Mouse (Mus musculus) forebrain, embryonic 12.5 days (tissue): ENCODE data around the gene Ankmy1. TPM values are rescaled to one million over a fixed set of nuclear protein-coding genes. Genes with fewer than 3 reads are reported as not detected.

Source experiments
- ATAC-seq: fragments of 200-750 bp; cut with Nextera tagmentation; 2 replicates; pipeline ENCODE4 v1.8.0; 2017; ENCODE audit warnings: moderate TSS enrichment; ENCODE audit not compliant: low FRiP score
- H3K27ac ChIP-seq: fragments of 300-500 bp; sonication (generic); 2 replicates; pipeline ENCODE4 v1.5.1; 2016; ENCODE audit warnings: mild to moderate bottlenecking
- H3K27me3 ChIP-seq: fragments of 300-500 bp; sonication (generic); 2 replicates; pipeline ENCODE4 v1.6.1; 2016; ENCODE audit warnings: mild to moderate bottlenecking
- H3K36me3 ChIP-seq: fragments of 300-500 bp; sonication (generic); replicated peaks from 2 replicates; pipeline ENCODE4 v1.6.1; 2016; ENCODE audit warnings: mild to moderate bottlenecking
- H3K4me1 ChIP-seq: fragments of 300-500 bp; sonication (generic); 2 replicates; pipeline ENCODE4 v1.6.1; 2016
- H3K4me2 ChIP-seq: fragments of 300-500 bp; sonication (generic); 2 replicates; pipeline ENCODE4 v1.6.1; 2016; ENCODE audit warnings: mild to moderate bottlenecking, moderate library complexity
- H3K4me3 ChIP-seq: fragments of 300-500 bp; sonication (generic); replicated peaks from 2 replicates; pipeline ENCODE4 v1.5.1; 2016; ENCODE audit warnings: mild to moderate bottlenecking
- H3K9ac ChIP-seq: fragments of 300-500 bp; sonication (generic); 2 replicates; pipeline ENCODE4 v1.6.1; 2016; ENCODE audit warnings: mild to moderate bottlenecking
- H3K9me3 ChIP-seq: fragments of 300-500 bp; sonication (generic); 2 replicates; pipeline ENCODE4 v1.6.1; 2016
- WGBS: fragments of 180-500 bp; shearing (Covaris S2); methylation state at CpG from one replicate; pipeline ENCODE4 v1.1.7; 2016; 5-methylcytosine and 5-hydroxymethylcytosine counted together
- polyA plus RNA-seq: library from polyadenylated mRNA; unstranded; fragments of >200 nt; fragmentation: Nextera tagmentation; extraction: Ambion mirVana; gene quantifications from 2 replicates; pipeline ENCODE4 v1.2.1, GENCODE M21; 2016

Ankmy1 gene
- polyA plus RNA-seq, 1 experiment from 2014 or later: 1.1 TPM

- no peaks in the 10 kb centered on the region for H3K9me3 ChIP-seq
- no peaks in the 10 kb centered on the region for H3K27me3 ChIP-seq
- ATAC-seq: no peak
- WGBS: 86% methylated on average over 2 of the region's 2 CpGs
- H3K4me3 ChIP-seq: no peak overlapping the region
- H3K9ac ChIP-seq: no peak overlapping the region
- H3K27ac ChIP-seq: no peak overlapping the region
- H3K4me2 ChIP-seq: no peak overlapping the region
- peaks cover 38% of the 10 kb centered on the region for H3K4me1 ChIP-seq
- H3K36me3 ChIP-seq: peaks cover 76% of the 10 kb centered on the region
Observed at GRCm38 (mm10) chr1:92852450-92852849, 50.3 kb downstream of the Ankmy1 start.

- H3K9me3 ChIP-seq: no peaks in the 10 kb centered on the region
- peak overlapping the region; percentile 59 for H3K4me2 ChIP-seq
- H3K27me3 ChIP-seq: no peaks in the 10 kb centered on the region
- WGBS: 53% methylated on average over 13 of the region's 13 CpGs
- peak overlapping the region; percentile 38; the same call in 1 of the 2 replicates for H3K27ac ChIP-seq
- peak overlapping the region; percentile 40 for H3K4me3 ChIP-seq
- 0 out of 2 replicates have a peak overlapping the region, but pooled peaks have one; percentile 12 for H3K9ac ChIP-seq
- peaks cover 60% of the 10 kb centered on the region for H3K36me3 ChIP-seq
- peaks cover 61% of the 10 kb centered on the region for H3K4me1 ChIP-seq
- ATAC-seq: no peak
Observed at GRCm38 (mm10) chr1:92849938-92850574, 52.6 kb downstream of the Ankmy1 start.

DNA sequence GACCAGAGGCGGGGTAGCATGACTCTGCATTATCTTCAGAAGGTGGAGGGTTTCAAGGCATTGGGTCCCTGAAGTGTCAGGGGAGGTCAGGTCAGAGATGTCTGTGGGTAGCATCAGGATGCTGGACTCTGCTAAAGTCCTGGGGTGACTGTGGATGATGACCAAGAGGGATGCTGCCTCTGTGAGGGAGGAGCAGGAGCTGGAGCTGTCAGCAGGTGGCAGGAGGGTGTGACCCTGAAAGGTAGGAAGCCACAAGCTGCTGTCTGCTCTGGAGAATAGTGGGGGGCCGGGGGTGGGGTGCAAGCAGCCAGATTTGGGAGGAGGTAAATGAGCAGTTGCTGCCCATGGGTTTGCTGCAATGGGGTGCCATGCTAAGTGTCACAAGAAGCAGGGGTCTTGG lies 53.2 kb downstream of the Ankmy1 start:
- Histone ChIP-seq H3K9me3 (no peaks in the 10 kb centered on the region), H3K27me3 (no peaks in the 10 kb centered on the region), H3K36me3 (peaks cover 59% of the 10 kb centered on the region), H3K9ac (peak overlapping the region; percentile 53; the same call in 1 of the 2 replicates), H3K4me3 (peak overlapping the region; percentile 40), H3K27ac (peak overlapping the region; percentile 83), H3K4me2 (peak overlapping the region; percentile 59), H3K4me1 (peaks cover 65% of the 10 kb centered on the region)
- 69% methylated on average over 2 of the region's 2 CpGs for WGBS
- no peak for ATAC-seq

- H3K9ac ChIP-seq: peak overlapping the region; percentile 53
- H3K9me3 ChIP-seq: no peaks in the 10 kb centered on the region
- peaks cover 77% of the 10 kb centered on the region for H3K4me1 ChIP-seq
- peaks cover 58% of the 10 kb centered on the region for H3K36me3 ChIP-seq
- peak overlapping the region; percentile 40 for H3K4me3 ChIP-seq
- H3K4me2 ChIP-seq: peak overlapping the region; percentile 59
- 5% methylated on average over 41 of the region's 41 CpGs for WGBS
- no peaks in the 10 kb centered on the region for H3K27me3 ChIP-seq
- peak; percentile 84 for ATAC-seq
- H3K27ac ChIP-seq: peak overlapping the region; percentile 83
Observed at GRCm38 (mm10) chr1:92847873-92848839, 54.5 kb downstream of the Ankmy1 start.

GRCm38 (mm10) chr1:92845889-92846288 lies 56.8 kb downstream of the Ankmy1 start:
- Histone ChIP-seq H3K27ac (no peak overlapping the region), H3K4me3 (no peak overlapping the region), H3K9me3 (no peaks in the 10 kb centered on the region), H3K9ac (0 out of 2 replicates have a peak overlapping the region, but pooled peaks have one; percentile 7), H3K36me3 (peaks cover 46% of the 10 kb centered on the region), H3K27me3 (no peaks in the 10 kb centered on the region), H3K4me1 (peaks cover 76% of the 10 kb centered on the region), H3K4me2 (no peak overlapping the region)
- ATAC-seq: no peak
- WGBS: 85% methylated on average over 7 of the region's 7 CpGs

GRCm38 (mm10) chr1:92841427-92841826 lies 61.3 kb downstream of the Ankmy1 start:
- WGBS: 79% methylated on average over 3 of the region's 3 CpGs
- Histone ChIP-seq H3K9me3 (no peaks in the 10 kb centered on the region), H3K27ac (no peak overlapping the region), H3K4me1 (peaks cover 59% of the 10 kb centered on the region), H3K36me3 (peaks cover 67% of the 10 kb centered on the region), H3K9ac (no peak overlapping the region), H3K4me2 (no peak overlapping the region), H3K27me3 (no peaks in the 10 kb centered on the region), H3K4me3 (no peak overlapping the region)
- no peak for ATAC-seq

- H3K9me3 ChIP-seq: no peaks in the 10 kb centered on the region
- H3K27ac ChIP-seq: 0 out of 2 replicates have a peak overlapping the region, but pooled peaks have one; percentile 5
- no peak overlapping the region for H3K9ac ChIP-seq
- H3K4me1 ChIP-seq: peaks cover 57% of the 10 kb centered on the region
- 82% methylated on average over 8 of the region's 8 CpGs for WGBS
- H3K36me3 ChIP-seq: peaks cover 73% of the 10 kb centered on the region
- no peak overlapping the region for H3K4me2 ChIP-seq
- no peak for ATAC-seq
- no peaks in the 10 kb centered on the region for H3K27me3 ChIP-seq
- no peak overlapping the region for H3K4me3 ChIP-seq
Observed at GRCm38 (mm10) chr1:92840231-92840890, 62.3 kb downstream of the Ankmy1 start.

DNA sequence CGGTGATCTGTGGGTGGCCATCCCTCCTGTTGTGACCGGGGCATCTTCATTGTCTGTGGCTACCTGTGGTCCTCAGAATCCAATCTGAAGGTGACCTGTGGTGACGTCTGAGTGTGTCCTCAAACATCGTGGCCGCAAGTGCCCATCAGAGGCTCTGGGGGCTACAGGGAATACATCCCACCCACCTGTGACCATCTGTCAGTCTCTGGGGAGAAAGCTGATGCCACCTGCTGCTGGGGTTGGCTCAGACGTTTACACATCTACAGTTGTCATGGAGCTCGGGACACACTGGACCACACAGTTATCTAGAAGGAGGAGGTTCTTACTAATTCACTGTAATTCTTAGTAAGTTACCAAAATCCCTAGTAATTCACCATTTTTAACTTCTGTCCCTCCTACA lies 63.5 kb downstream of the Ankmy1 start:
- ATAC-seq: no peak
- H3K4me1 ChIP-seq: peaks cover 59% of the 10 kb centered on the region
- H3K9ac ChIP-seq: no peak overlapping the region
- no peak overlapping the region for H3K4me2 ChIP-seq
- no peaks in the 10 kb centered on the region for H3K9me3 ChIP-seq
- H3K4me3 ChIP-seq: no peak overlapping the region
- peaks cover 70% of the 10 kb centered on the region for H3K36me3 ChIP-seq
- 80% methylated on average over 7 of the region's 7 CpGs for WGBS
- no peaks in the 10 kb centered on the region for H3K27me3 ChIP-seq
- no peak overlapping the region for H3K27ac ChIP-seq

DNA sequence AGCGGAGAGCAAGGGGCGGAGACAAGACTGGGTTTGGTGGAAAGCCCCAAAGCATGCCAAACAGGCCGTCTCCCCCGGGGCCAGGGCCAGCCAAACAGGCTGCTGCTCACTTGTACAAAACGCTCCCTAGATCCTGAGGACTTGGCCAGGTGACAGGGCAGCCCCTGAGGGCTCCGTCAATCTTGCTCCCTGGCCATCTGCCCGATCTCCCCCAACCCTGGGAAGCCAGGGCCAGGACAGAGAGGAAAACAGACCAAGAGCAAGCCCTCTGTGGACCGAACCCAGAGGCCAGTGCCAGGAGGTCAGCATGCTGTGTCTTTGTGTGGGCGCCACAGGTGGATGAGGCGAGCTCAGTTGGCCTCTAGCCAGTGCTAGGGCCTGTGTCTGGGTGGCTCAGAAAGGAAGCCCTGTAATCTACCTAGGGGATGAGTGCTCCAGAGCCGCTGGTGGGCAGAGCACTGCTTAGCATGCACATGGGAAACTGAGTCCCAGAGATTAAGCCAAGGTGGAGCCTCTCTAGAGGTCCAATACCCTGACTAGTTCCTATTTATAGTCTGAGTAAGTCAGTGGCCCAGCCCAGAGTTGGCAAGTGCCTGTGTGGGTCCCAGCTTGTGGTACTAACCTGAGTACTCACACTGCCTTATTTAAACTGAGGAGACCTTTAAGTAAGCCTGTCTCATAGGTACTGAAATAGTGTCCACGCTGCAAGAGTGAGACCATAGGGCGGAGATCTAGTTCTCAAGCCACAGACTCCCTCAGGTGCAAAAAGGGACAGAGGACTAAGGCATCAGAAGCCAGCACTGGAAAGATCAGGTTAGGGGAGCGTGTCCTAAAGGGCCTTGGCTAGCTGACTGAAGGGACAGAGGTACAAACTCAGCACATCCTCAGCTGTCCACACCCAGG lies 64.5 kb downstream of the Ankmy1 start:
- Histone ChIP-seq H3K36me3 (peaks cover 61% of the 10 kb centered on the region), H3K9me3 (no peaks in the 10 kb centered on the region), H3K4me2 (no peak overlapping the region), H3K27me3 (no peaks in the 10 kb centered on the region), H3K4me1 (peaks cover 61% of the 10 kb centered on the region), H3K27ac (0 out of 2 replicates have a peak overlapping the region, but pooled peaks have one; percentile 25), H3K9ac (no peak overlapping the region), H3K4me3 (no peak overlapping the region)
- 80% methylated on average over 14 of the region's 14 CpGs for WGBS
- ATAC-seq: no peak

GRCm38 (mm10) chr1:92833987-92834706 lies 68.6 kb downstream of the Ankmy1 start:
- Histone ChIP-seq H3K27ac (no peak overlapping the region), H3K9ac (peak overlapping the region; percentile 99), H3K9me3 (no peaks in the 10 kb centered on the region), H3K4me2 (peak overlapping the region; percentile 79), H3K36me3 (peaks cover 39% of the 10 kb centered on the region), H3K4me1 (peaks cover 63% of the 10 kb centered on the region), H3K4me3 (peak overlapping the region; percentile 84), H3K27me3 (peaks cover 6% of the 10 kb centered on the region)
- peak; percentile 13; the same call in 1 of the 2 replicates for ATAC-seq
- 62% methylated on average over 7 of the region's 7 CpGs for WGBS
